Mouse (Mus musculus): ENCODE measurements at regions not wholly inside any gene's neighbourhood (a gene's known extent, or its start where the extent isn't known, plus 50 kb on each side); places are given as distances from the start of the nearest gene placed in this dataset.

DNA sequence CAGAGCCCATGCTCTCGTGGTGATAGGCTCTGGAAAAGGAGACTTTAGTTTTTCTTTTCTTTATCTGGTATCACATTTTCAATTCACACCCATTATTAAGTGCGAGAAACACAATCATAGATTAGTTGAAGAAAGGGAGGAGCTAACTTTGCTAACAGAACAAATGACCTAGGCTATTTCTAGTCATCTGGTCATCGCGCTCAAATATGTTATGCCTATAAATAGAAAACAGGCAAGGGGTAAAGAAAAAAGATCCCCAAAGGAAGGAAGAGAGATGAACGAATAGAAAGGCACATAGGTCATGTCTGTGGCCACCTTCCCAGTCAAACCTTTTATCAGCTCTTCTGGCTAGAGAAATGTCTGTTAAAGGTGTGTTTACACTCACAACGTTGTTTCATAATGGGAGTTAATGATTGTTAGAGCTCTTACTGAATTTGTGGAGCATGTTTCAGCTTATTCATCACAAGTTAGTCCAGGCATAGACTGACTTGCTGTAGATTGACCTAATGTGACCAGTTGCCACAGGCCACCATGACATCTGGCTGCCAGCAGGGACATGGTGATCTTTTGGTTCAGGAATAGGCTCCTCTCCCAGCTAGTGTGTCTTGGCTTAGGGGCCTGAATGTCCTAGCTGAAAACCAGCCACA is 148.1 kb upstream of the Pik3r1 start:
- no peaks in the 10 kb centered on the region for H3K27me3 ChIP-seq (ENCODE audit: insufficient read depth, low read length)
- no peak overlapping the region for H3K4me3 ChIP-seq (ENCODE audit: low read depth, low read length)
- no peak for TF ChIP-seq CTCF (IDR thresholded peaks at IDR 0.05)
- ATAC-seq (ENCODE audit: low FRiP score) (no peak), DNase-seq (ENCODE audit: low spot score) (no peak)
- no peak overlapping the region for H3K27ac ChIP-seq (ENCODE audit: low read depth, low read length)
- WGBS, result 61% methylated on average over 6 of the region's 6 CpGs
- no peaks in the 10 kb centered on the region for H3K9me3 ChIP-seq (ENCODE audit: low read length)
- H3K4me1 ChIP-seq (ENCODE audit: insufficient read depth, low read length), result no peaks in the 10 kb centered on the region
- H3K36me3 ChIP-seq (ENCODE audit: insufficient read depth, low read length), result no peaks in the 10 kb centered on the region
- H3K9ac ChIP-seq (replicated peaks; ENCODE audit: low read length, poor library complexity, severe bottlenecking), result no peak overlapping the region
- no peak overlapping the region for H3K4me2 ChIP-seq (ENCODE audit: low read depth, low read length, poor library complexity, severe bottlenecking)

GRCm38 (mm10) chr13:101916876-101917275 is 148.9 kb upstream of the Pik3r1 start:
- DNase-seq (ENCODE audit: low spot score) (no peak), ATAC-seq (ENCODE audit: low FRiP score) (no peak)
- Histone ChIP-seq H3K4me2 (ENCODE audit: low read depth, low read length, poor library complexity, severe bottlenecking) (no peak overlapping the region), H3K27ac (ENCODE audit: low read depth, low read length) (no peak overlapping the region), H3K9me3 (ENCODE audit: low read length) (no peaks in the 10 kb centered on the region), H3K4me1 (ENCODE audit: insufficient read depth, low read length) (no peaks in the 10 kb centered on the region), H3K9ac (replicated peaks; ENCODE audit: low read length, poor library complexity, severe bottlenecking) (no peak overlapping the region), H3K36me3 (ENCODE audit: insufficient read depth, low read length) (no peaks in the 10 kb centered on the region), H3K27me3 (ENCODE audit: insufficient read depth, low read length) (no peaks in the 10 kb centered on the region), H3K4me3 (ENCODE audit: low read depth, low read length) (no peak overlapping the region)
- TF ChIP-seq CTCF (IDR thresholded peaks at IDR 0.05), result no peak
- 98% methylated on average over 5 of the region's 5 CpGs for WGBS

DNA sequence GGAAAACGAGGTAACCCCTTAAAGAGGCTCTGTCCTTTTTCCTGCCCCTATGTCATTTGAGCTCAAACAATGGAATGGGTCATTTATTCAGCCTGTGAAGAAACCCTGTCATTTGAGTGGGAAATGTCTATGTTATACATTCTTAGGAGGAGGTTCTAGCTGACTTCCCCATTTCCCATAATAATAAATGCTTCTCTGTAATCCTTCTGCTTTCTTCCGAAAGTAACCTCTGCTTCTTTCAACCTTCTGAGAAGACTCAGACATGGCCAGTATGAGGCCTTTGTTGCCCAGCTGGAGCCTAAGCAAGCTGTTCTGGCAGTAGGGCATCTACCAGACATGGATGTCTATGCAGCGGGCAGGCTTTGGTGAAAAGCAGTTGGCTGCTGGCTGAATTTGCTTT is 150.2 kb upstream of the Pik3r1 start:
- Histone ChIP-seq H3K36me3 (ENCODE audit: insufficient read depth, low read length) (no peaks in the 10 kb centered on the region), H3K9ac (replicated peaks; ENCODE audit: low read length, poor library complexity, severe bottlenecking) (no peak overlapping the region), H3K4me1 (ENCODE audit: insufficient read depth, low read length) (no peaks in the 10 kb centered on the region), H3K27me3 (ENCODE audit: insufficient read depth, low read length) (no peaks in the 10 kb centered on the region), H3K9me3 (ENCODE audit: low read length) (no peaks in the 10 kb centered on the region), H3K4me2 (ENCODE audit: low read depth, low read length, poor library complexity, severe bottlenecking) (no peak overlapping the region), H3K4me3 (ENCODE audit: low read depth, low read length) (no peak overlapping the region), H3K27ac (ENCODE audit: low read depth, low read length) (no peak overlapping the region)
- no peak for ATAC-seq (ENCODE audit: low FRiP score)
- WGBS, result 81% methylated on average over 3 of the region's 3 CpGs
- no peak for TF ChIP-seq CTCF (IDR thresholded peaks at IDR 0.05)
- no peak for DNase-seq (ENCODE audit: low spot score)

- Histone ChIP-seq H3K27me3 (ENCODE audit: insufficient read depth, low read length) (no peaks in the 10 kb centered on the region), H3K4me2 (ENCODE audit: low read depth, low read length, poor library complexity, severe bottlenecking) (no peak overlapping the region), H3K27ac (ENCODE audit: low read depth, low read length) (no peak overlapping the region), H3K9me3 (ENCODE audit: low read length) (no peaks in the 10 kb centered on the region), H3K4me3 (ENCODE audit: low read depth, low read length) (no peak overlapping the region), H3K9ac (replicated peaks; ENCODE audit: low read length, poor library complexity, severe bottlenecking) (no peak overlapping the region), H3K4me1 (ENCODE audit: insufficient read depth, low read length) (no peaks in the 10 kb centered on the region), H3K36me3 (ENCODE audit: insufficient read depth, low read length) (no peaks in the 10 kb centered on the region)
- 85% methylated on average over 5 of the region's 5 CpGs for WGBS
- no peak for ATAC-seq (ENCODE audit: low FRiP score)
- TF ChIP-seq CTCF (IDR thresholded peaks at IDR 0.05), result no peak
- no peak for DNase-seq (ENCODE audit: low spot score)
These were observed 151.2 kb upstream of the Pik3r1 start for GRCm38 (mm10) chr13:101919266-101919665.

- no peak for TF ChIP-seq CTCF (IDR thresholded peaks at IDR 0.05)
- H3K36me3 ChIP-seq (ENCODE audit: insufficient read depth, low read length), result no peaks in the 10 kb centered on the region
- no peak overlapping the region for H3K4me3 ChIP-seq (ENCODE audit: low read depth, low read length)
- no peaks in the 10 kb centered on the region for H3K27me3 ChIP-seq (ENCODE audit: insufficient read depth, low read length)
- WGBS, result 88% methylated on average over 3 of the region's 3 CpGs
- ATAC-seq (ENCODE audit: low FRiP score) (no peak), DNase-seq (ENCODE audit: low spot score) (no peak)
- H3K9ac ChIP-seq (replicated peaks; ENCODE audit: low read length, poor library complexity, severe bottlenecking), result no peak overlapping the region
- no peaks in the 10 kb centered on the region for H3K9me3 ChIP-seq (ENCODE audit: low read length)
- H3K4me1 ChIP-seq (ENCODE audit: insufficient read depth, low read length), result no peaks in the 10 kb centered on the region
- no peak overlapping the region for H3K27ac ChIP-seq (ENCODE audit: low read depth, low read length)
- H3K4me2 ChIP-seq (ENCODE audit: low read depth, low read length, poor library complexity, severe bottlenecking), result no peak overlapping the region
These were observed 152.4 kb upstream of the Pik3r1 start for GRCm38 (mm10) chr13:101920384-101920783.

DNA sequence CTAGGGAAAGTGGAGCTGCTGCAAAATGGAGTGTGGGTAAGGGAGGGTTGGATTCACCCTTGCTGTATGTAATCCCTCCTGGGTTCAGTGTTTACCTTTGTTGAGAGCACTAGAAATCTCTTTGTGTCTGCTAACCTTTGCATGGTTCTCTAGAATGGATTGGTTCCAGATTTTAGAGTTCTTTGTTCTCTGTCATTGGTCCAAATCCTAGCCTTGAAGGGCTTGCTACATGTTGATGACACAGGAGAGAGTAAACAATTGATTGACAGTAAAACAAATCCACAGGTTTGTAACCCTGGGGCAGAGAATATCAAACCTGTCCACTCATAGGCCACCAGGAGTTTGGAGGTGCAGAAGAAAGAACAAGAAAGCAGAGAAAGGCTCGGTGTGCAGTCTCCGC is 156.6 kb upstream of the Pik3r1 start:
- Histone ChIP-seq H3K9ac (replicated peaks; ENCODE audit: low read length, poor library complexity, severe bottlenecking) (no peak overlapping the region), H3K36me3 (ENCODE audit: insufficient read depth, low read length) (no peaks in the 10 kb centered on the region), H3K27ac (ENCODE audit: low read depth, low read length) (no peak overlapping the region), H3K27me3 (ENCODE audit: insufficient read depth, low read length) (no peaks in the 10 kb centered on the region), H3K4me2 (ENCODE audit: low read depth, low read length, poor library complexity, severe bottlenecking) (no peak overlapping the region), H3K9me3 (ENCODE audit: low read length) (no peaks in the 10 kb centered on the region), H3K4me1 (ENCODE audit: insufficient read depth, low read length) (no peaks in the 10 kb centered on the region), H3K4me3 (ENCODE audit: low read depth, low read length) (no peak overlapping the region)
- no peak for ATAC-seq (ENCODE audit: low FRiP score)
- no peak for DNase-seq (ENCODE audit: low spot score)
- TF ChIP-seq CTCF (IDR thresholded peaks at IDR 0.05), result no peak
- 90% methylated on average over 2 of the region's 2 CpGs for WGBS
